Mouse (Mus musculus) heart, embryonic 12.5 days (tissue): ENCODE data around the gene Isy1. TPM values are rescaled to one million over a fixed set of nuclear protein-coding genes. Genes with fewer than 3 reads are reported as not detected.
A peak's percentile ranks its signal among the peaks of the same experiment; 100 is the strongest.

ENCODE experiments used
- ATAC-seq: fragments of 200-750 bp; cut with Nextera tagmentation; 2 replicates; pipeline ENCODE4 v1.8.0; 2017; ENCODE audit warnings: moderate TSS enrichment, moderate library complexity; ENCODE audit not compliant: insufficient number of reproducible peaks, low FRiP score
- H3K27ac ChIP-seq: fragments of 300-500 bp; sonication (generic); 2 replicates; pipeline ENCODE4 v1.5.1; 2016; ENCODE audit warnings: mild to moderate bottlenecking, moderate library complexity; ENCODE audit not compliant: poor library complexity, severe bottlenecking
- H3K27me3 ChIP-seq: fragments of 300-500 bp; sonication (generic); replicated peaks from 2 replicates; pipeline ENCODE4 v1.6.1; 2016; ENCODE audit warnings: mild to moderate bottlenecking, moderate library complexity
- H3K36me3 ChIP-seq: fragments of 300-500 bp; sonication (generic); 2 replicates; pipeline ENCODE4 v1.6.1; 2016; ENCODE audit warnings: mild to moderate bottlenecking, moderate library complexity
- H3K4me1 ChIP-seq: fragments of 300-500 bp; sonication (generic); replicated peaks from 2 replicates; pipeline ENCODE4 v1.6.1; 2016; ENCODE audit warnings: mild to moderate bottlenecking
- H3K4me2 ChIP-seq: fragments of 300-500 bp; sonication (generic); 2 replicates; pipeline ENCODE4 v1.6.1; 2016; ENCODE audit warnings: mild to moderate bottlenecking, moderate library complexity
- H3K4me3 ChIP-seq: fragments of 300-500 bp; sonication (generic); 2 replicates; pipeline ENCODE4 v1.5.1; 2016; ENCODE audit warnings: mild to moderate bottlenecking
- H3K9ac ChIP-seq: fragments of 300-500 bp; sonication (generic); 2 replicates; pipeline ENCODE4 v1.6.1; 2016; ENCODE audit warnings: mild to moderate bottlenecking, moderate library complexity
- H3K9me3 ChIP-seq: fragments of 300-500 bp; sonication (generic); replicated peaks from 2 replicates; pipeline ENCODE4 v1.6.1; 2016; ENCODE audit warnings: mild to moderate bottlenecking, moderate library complexity
- WGBS: fragments of 180-500 bp; shearing (Covaris S2); methylation state at CpG from one replicate; pipeline ENCODE4 v1.1.7; 2016; 5-methylcytosine and 5-hydroxymethylcytosine counted together
- polyA plus RNA-seq: library from polyadenylated mRNA; unstranded; fragments of >200 nt; fragmentation: Nextera tagmentation; extraction: Ambion mirVana; gene quantifications from 2 replicates; pipeline ENCODE4 v1.2.1, GENCODE M21; 2016

Gene Isy1
- polyA plus RNA-seq, 1 experiment from 2014 or later: 29.1 TPM

DNA sequence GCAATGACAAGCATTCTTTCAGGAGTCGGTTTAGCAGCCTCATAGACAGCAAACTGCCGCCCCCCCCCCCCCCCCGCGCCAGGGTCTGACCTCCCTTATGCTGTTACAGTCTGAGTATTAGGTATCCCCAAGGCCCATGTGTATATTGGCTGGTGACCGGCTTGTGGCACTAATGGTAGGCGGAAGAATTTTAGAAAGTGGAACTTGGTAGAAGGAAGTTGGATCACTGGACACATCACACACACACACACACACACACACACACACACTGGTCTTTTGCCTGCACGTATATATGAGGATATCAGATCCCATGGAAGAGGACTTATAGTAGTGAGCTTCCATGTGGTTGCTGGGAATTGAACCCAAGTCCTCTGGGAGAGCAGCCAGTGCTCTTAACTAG, 36.1 kb downstream of the Isy1 start:
- ATAC-seq: no peak
- Histone ChIP-seq H3K4me2 (no peak overlapping the region), H3K9me3 (no peaks in the 10 kb centered on the region), H3K4me3 (no peak overlapping the region), H3K27me3 (no peaks in the 10 kb centered on the region), H3K9ac (no peak overlapping the region), H3K4me1 (peaks cover 14% of the 10 kb centered on the region; the same call in 1 of the 2 replicates), H3K27ac (no peak overlapping the region), H3K36me3 (no peaks in the 10 kb centered on the region)
- 83% methylated on average over 7 of the region's 7 CpGs for whole genome bisulfite sequencing

DNA sequence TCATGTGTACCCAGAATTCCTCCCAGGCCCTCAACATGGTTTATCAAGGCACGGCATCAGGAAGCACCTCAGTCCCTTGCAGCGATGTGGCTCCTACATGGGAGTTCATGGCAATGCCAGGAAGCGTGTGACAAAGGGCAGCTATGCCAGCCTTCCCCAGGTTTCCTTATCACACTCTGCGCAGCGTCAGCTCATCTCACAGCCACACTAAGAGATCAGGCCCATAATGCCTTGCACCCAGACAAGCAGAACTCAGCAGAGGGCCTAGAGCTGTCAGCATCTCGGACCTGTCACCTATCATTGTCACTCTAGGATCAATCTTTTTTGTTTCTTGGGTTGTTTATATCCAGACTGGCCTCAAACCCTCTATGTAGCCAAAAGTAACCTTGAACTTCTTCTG, 39.0 kb downstream of the Isy1 start:
- WGBS: 62% methylated on average over 6 of the region's 6 CpGs
- no peak overlapping the region for H3K4me3 ChIP-seq
- H3K27me3 ChIP-seq: no peaks in the 10 kb centered on the region
- no peak overlapping the region for H3K27ac ChIP-seq
- no peak overlapping the region for H3K4me2 ChIP-seq
- no peaks in the 10 kb centered on the region for H3K9me3 ChIP-seq
- peaks cover 11% of the 10 kb centered on the region; the same call in 1 of the 2 replicates for H3K4me1 ChIP-seq
- H3K36me3 ChIP-seq: no peaks in the 10 kb centered on the region
- no peak for ATAC-seq
- no peak overlapping the region for H3K9ac ChIP-seq

DNA sequence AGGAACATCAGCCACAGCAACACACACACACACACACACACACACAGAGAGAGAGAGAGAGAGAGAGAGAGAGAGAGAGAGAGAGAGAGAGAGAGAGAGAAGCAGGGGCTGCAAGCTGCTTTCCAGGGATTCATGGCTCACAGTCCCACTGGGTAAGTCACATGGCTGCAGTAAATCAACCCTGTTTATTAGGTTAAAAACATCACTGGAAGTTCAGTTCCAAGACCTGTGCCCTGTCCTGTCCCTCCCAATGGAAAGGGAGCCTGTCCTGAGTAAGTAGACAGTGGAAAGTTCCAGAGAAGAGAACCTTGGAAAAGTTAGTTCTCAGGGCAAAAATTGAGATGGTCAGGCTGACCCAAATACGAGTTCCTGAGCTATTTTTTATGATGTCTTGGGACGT, 41.3 kb downstream of the Isy1 start:
- no peaks in the 10 kb centered on the region for H3K9me3 ChIP-seq
- no peak for ATAC-seq
- no peak overlapping the region for H3K9ac ChIP-seq
- 51% methylated on average over 2 of the region's 2 CpGs for WGBS
- no peak overlapping the region for H3K4me3 ChIP-seq
- H3K36me3 ChIP-seq: peaks cover 8% of the 10 kb centered on the region; the same call in 1 of the 2 replicates
- peaks cover 11% of the 10 kb centered on the region for H3K4me1 ChIP-seq
- H3K4me2 ChIP-seq: no peak overlapping the region
- H3K27me3 ChIP-seq: no peaks in the 10 kb centered on the region
- H3K27ac ChIP-seq: no peak overlapping the region

DNA sequence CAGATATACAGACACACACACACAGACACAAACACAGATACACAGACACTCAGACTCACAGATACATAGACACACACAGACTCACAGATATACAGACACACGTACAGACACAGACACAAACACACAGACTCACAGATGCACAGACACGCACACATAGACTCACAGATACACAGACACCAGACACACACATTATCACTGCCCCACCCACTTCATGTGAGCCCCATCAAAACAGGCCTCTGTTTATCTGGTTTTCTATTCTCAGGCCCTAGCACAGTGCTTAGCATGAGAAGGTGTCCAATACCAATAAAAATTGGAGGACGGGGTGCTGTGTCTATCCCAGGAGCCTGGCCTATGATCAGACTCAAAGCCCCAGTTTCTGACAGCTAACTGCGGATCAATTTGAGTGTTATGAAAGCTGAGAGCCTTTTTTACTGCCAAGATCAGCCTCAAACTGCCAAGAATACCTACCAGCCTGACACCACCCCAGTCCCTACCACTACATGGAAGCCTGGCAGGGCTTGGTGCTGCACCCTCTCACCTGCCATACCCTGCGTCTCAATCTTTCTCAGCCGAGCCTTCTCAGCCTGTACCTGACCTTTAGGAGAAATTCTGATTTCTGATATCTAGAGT, 42.2 kb downstream of the Isy1 start:
- WGBS: 84% methylated on average over 6 of the region's 6 CpGs
- no peaks in the 10 kb centered on the region for H3K9me3 ChIP-seq
- H3K4me3 ChIP-seq: no peak overlapping the region
- H3K27ac ChIP-seq: no peak overlapping the region
- ATAC-seq: no peak
- H3K27me3 ChIP-seq: no peaks in the 10 kb centered on the region
- H3K36me3 ChIP-seq: peaks cover 14% of the 10 kb centered on the region; the same call in 1 of the 2 replicates
- H3K4me2 ChIP-seq: no peak overlapping the region
- no peak overlapping the region for H3K9ac ChIP-seq
- peaks cover 13% of the 10 kb centered on the region for H3K4me1 ChIP-seq

DNA sequence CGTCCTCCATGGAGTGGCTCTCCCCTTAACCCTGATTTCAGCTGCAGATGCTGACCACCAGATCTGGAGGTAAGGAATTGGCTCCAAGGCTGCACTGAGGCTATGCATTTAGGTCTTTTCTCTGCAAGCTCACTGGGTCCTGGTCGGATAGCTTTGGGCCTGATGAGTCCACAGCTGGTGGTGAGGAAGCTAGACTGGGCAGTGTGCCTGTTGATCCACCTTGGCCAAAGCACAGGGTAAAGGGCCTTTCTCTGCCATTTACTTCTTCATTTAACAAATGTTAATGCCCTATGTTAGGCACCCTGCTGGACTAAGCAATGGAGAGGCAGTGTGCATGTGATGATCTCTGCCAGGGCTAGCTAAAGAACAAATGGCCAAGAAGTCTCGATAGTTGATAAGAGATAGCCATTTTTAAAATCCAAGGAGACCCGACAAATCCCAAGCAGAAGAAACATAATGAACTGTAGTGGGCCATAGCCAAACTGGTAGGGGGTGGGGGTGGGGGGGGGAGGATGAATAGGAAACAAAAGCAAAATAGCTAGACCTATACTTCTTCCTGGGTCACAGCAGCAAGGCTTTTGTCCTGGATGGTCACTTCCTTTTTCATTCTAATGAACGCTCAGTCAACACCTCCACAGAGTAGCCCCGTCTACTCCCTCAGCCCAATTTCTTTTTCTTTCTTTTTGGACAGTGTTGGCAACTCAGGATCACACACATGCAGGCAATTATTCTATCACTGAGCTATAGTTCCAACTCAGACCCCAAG, 43.0 kb downstream of the Isy1 start:
- Histone ChIP-seq H3K4me3 (no peak overlapping the region), H3K36me3 (peaks cover 14% of the 10 kb centered on the region; the same call in 1 of the 2 replicates), H3K4me2 (no peak overlapping the region), H3K27ac (no peak overlapping the region), H3K27me3 (no peaks in the 10 kb centered on the region), H3K9me3 (no peaks in the 10 kb centered on the region), H3K9ac (no peak overlapping the region), H3K4me1 (peaks cover 21% of the 10 kb centered on the region)
- ATAC-seq: no peak
- 65% methylated on average over 6 of the region's 6 CpGs for WGBS

DNA sequence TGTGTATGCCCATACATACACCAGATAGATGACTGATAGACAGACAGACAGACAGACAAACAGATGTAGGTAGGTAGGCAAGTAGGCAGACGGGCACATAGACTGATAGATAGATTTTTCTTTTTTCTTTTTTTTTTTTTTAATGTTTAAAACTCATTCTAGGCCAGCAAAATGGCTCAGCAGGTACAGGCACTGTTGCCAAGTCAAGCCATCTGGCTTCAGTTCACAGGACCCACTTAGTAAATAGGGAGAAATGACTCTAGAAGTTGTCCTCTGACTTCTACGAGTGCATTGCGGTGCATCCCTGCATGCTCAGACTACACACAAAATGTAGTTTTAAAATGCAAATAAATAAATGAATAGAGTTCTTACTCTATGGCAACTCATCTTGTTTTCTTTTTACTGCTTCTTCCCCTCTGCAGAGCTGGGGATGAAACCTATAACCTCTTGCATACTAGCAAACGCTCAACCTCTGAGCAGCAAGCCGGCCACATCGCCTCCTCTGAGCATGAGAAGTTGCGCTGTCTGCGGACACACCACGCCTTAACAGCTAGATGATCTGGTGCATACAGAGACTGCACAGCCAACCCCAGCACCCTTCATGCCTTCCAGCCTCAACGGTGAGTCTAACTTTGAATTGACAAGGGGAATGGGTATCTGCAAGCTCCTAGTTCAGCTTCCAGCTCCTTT, 44.6 kb downstream of the Isy1 start:
- H3K27me3 ChIP-seq: no peaks in the 10 kb centered on the region
- H3K9ac ChIP-seq: no peak overlapping the region
- no peak overlapping the region for H3K27ac ChIP-seq
- no peak for ATAC-seq
- peaks cover 31% of the 10 kb centered on the region for H3K4me1 ChIP-seq
- H3K9me3 ChIP-seq: no peaks in the 10 kb centered on the region
- no peak overlapping the region for H3K4me3 ChIP-seq
- peaks cover 14% of the 10 kb centered on the region; the same call in 1 of the 2 replicates for H3K36me3 ChIP-seq
- WGBS: 88% methylated on average over 10 of the region's 10 CpGs
- H3K4me2 ChIP-seq: no peak overlapping the region

DNA sequence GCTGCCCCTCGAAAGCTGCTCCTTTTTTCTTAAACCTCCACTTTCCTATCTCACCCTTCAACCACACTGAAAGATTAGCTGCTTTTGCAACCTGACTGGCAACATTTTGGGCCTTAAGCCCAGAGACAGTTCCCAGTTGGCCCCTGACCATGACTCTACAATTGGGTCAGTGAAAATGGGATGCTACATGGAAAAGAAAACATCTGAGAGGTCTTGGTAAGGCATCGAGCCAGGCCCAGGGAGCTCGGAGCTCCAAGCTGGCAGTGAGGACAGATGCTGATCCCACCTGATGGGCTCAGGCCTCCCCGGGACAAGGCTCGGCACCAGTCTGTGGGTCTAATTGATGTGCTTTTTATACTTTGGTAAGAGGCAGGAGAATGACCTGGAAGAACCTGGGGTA, 46.8 kb downstream of the Isy1 start:
- H3K9me3 ChIP-seq: no peaks in the 10 kb centered on the region
- no peak overlapping the region for H3K4me2 ChIP-seq
- H3K27me3 ChIP-seq: no peaks in the 10 kb centered on the region
- WGBS: 88% methylated on average over 5 of the region's 5 CpGs
- no peak for ATAC-seq
- peaks cover 14% of the 10 kb centered on the region; the same call in 1 of the 2 replicates for H3K36me3 ChIP-seq
- no peak overlapping the region for H3K9ac ChIP-seq
- H3K4me1 ChIP-seq: peaks cover 33% of the 10 kb centered on the region
- no peak overlapping the region for H3K4me3 ChIP-seq
- no peak overlapping the region for H3K27ac ChIP-seq

DNA sequence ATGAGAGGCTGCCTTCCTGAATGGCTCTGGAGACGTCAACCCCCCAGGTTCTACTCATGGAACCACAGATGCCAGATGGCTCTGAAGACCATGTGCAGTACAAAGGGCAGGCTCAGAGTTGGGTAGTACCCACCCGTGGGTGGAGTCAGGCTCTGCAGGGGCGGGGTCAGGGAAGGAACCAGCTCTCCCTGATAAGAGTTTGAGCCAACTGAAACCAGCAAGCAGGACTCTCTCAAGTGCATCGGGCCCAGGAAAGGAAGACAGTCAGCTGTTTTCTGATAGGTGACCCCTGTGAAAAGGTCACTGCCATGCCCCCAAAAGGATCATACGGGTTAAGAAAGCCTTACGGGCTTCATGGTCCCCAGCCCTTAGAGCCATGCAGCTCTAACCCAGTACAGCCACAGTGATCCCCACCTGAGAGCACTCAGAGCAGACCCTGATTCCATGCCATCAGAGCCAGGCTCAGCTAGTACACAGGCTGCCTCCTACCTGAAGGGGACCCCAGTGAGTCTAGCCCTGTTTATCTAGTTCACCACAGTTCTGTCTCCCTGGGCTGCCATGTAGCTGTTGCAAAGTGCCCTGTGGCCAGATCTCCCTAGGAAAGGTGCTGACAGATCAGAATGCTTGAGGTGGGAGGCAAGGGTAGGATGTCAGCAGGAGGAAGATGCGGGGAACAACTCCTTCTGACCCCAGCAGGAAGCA, 47.7 kb downstream of the Isy1 start:
- H3K9ac ChIP-seq: no peak overlapping the region
- no peak overlapping the region for H3K4me3 ChIP-seq
- H3K4me1 ChIP-seq: peaks cover 28% of the 10 kb centered on the region
- no peak overlapping the region for H3K27ac ChIP-seq
- no peaks in the 10 kb centered on the region for H3K27me3 ChIP-seq
- ATAC-seq: peak; percentile 84
- 47% methylated on average over 7 of the region's 7 CpGs for WGBS
- H3K36me3 ChIP-seq: peaks cover 14% of the 10 kb centered on the region; the same call in 1 of the 2 replicates
- no peak overlapping the region for H3K4me2 ChIP-seq
- no peaks in the 10 kb centered on the region for H3K9me3 ChIP-seq

DNA sequence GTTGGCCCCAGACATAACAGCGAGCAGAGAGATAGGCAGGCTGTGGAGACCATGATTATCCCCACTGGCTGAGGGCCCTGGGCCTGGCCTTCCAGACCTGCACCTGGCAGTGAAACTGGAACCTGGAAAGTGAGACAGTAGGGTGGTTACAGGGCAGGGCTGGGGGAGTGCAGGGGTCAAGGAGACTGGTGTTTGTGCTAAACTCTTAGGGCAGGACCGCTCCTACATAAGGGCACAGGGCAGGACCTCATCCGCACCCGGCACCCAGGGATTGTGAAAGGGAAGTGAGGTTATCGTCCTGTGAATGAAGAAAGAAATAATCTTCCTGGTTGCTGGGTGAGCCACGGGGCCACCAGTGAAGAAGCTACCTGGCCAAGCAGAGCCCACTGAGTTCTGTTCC, 48.8 kb downstream of the Isy1 start:
- Histone ChIP-seq H3K27me3 (no peaks in the 10 kb centered on the region), H3K9me3 (no peaks in the 10 kb centered on the region), H3K4me1 (peaks cover 28% of the 10 kb centered on the region), H3K4me3 (no peak overlapping the region), H3K4me2 (no peak overlapping the region), H3K27ac (no peak overlapping the region; the same call in 1 of the 2 replicates), H3K9ac (0 out of 2 replicates have a peak overlapping the region, but pooled peaks have one; percentile 0), H3K36me3 (peaks cover 14% of the 10 kb centered on the region; the same call in 1 of the 2 replicates)
- WGBS: 83% methylated on average over 6 of the region's 6 CpGs
- no peak for ATAC-seq

DNA sequence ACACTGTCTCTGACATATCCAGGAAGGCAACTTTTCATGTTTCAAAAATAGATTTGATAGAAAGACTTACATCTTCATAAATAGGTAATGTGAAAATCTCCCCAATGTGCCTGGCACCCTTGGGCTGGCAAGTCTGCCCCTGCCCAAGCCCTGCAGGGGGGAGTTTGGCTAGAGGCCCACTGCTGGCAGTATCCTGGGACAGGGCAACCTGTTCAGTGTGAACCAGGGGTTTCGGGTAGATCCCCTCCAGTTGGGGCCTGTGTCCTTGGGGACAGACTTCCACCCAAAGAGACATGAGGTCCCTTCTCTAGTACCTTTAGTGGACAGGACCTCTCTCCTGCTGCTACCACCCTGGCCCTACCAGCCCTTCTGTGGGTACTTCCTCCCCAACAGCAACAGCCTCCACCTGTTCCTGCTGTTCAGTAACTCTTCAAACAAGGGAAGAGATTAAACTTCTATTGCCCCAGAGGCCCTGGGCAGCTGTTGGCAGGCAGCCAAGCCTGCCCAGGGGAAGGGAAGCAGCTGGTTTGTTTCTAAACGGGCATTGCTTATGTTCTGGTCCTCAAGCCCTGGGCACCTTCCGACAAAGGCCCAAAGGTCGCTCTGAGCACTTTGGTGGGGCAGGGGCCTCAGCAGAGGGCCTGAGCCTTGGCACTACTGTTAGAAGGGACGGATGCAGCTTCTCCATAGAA, 49.6 kb downstream of the Isy1 start:
- 48% methylated on average over 5 of the region's 5 CpGs for WGBS
- Histone ChIP-seq H3K27ac (peak overlapping the region; percentile 37), H3K27me3 (no peaks in the 10 kb centered on the region), H3K9me3 (no peaks in the 10 kb centered on the region), H3K4me2 (no peak overlapping the region), H3K36me3 (peaks cover 14% of the 10 kb centered on the region; the same call in 1 of the 2 replicates), H3K4me1 (peaks cover 28% of the 10 kb centered on the region), H3K4me3 (no peak overlapping the region), H3K9ac (peak overlapping the region; percentile 42; the same call in 1 of the 2 replicates)
- ATAC-seq: 0 out of 2 replicates have a peak, but pooled peaks have one; percentile 23
